Mouse (Mus musculus) intestine, embryonic 16.5 days (tissue): ENCODE results near the gene Rbpj. TPM values are rescaled to one million over a fixed set of nuclear protein-coding genes. Genes with fewer than 3 reads are reported as not detected.

Experiments
- ATAC-seq: fragments of 200-750 bp; cut with Nextera tagmentation; 2 replicates; pipeline ENCODE4 v1.8.0; 2017; ENCODE audit warnings: moderate TSS enrichment, moderate library complexity
- H3K27ac ChIP-seq: fragments of 300-500 bp; sonication (generic); 2 replicates; pipeline ENCODE4 v1.5.1; 2014; ENCODE audit warnings: mild to moderate bottlenecking, low read length
- H3K27me3 ChIP-seq: fragments of 300-500 bp; sonication (generic); replicated peaks from 2 replicates; pipeline ENCODE4 v1.6.1; 2014; ENCODE audit warnings: low read length, control low read depth, mixed read lengths; ENCODE audit not compliant: control insufficient read depth, insufficient read depth
- H3K36me3 ChIP-seq: fragments of 300-500 bp; sonication (generic); 2 replicates; pipeline ENCODE4 v1.6.1; 2014; ENCODE audit warnings: low read length, control low read depth; ENCODE audit not compliant: control insufficient read depth, insufficient read depth
- H3K4me1 ChIP-seq: fragments of 300-500 bp; sonication (generic); 2 replicates; pipeline ENCODE4 v1.6.1; 2014; ENCODE audit warnings: low read length, control low read depth, mixed read lengths; ENCODE audit not compliant: control insufficient read depth, insufficient read depth
- H3K4me2 ChIP-seq: fragments of 300-500 bp; sonication (generic); 2 replicates; pipeline ENCODE4 v1.6.1; 2014; ENCODE audit warnings: low read depth, low read length, control low read depth
- H3K4me3 ChIP-seq: fragments of 300-500 bp; sonication (generic); 2 replicates; pipeline ENCODE4 v1.5.1; 2014; ENCODE audit warnings: mild to moderate bottlenecking, low read length
- H3K9ac ChIP-seq: fragments of 300-500 bp; sonication (generic); 2 replicates; pipeline ENCODE4 v1.6.1; 2014; ENCODE audit warnings: low read depth, low read length
- H3K9me3 ChIP-seq: fragments of 300-500 bp; sonication (generic); 2 replicates; pipeline ENCODE4 v1.6.1; 2016; ENCODE audit warnings: low read length, control low read depth; ENCODE audit not compliant: control insufficient read depth
- WGBS: fragments of 180-500 bp; shearing (Covaris S2); extraction: QIAGEN DNeasy Blood & Tissue Kit; methylation state at CpG from one replicate; pipeline ENCODE4 v1.1.7; 2014; 5-methylcytosine and 5-hydroxymethylcytosine counted together
- polyA plus RNA-seq: library from polyadenylated mRNA; unstranded; fragments of >200 nt; fragmentation: Nextera tagmentation; extraction: Ambion mirVana; gene quantifications from 2 replicates; pipeline ENCODE4 v1.2.1, GENCODE M21; 2015

The Rbpj gene
- polyA plus RNA-seq, 1 experiment from 2014 or later = 19.8 TPM

GRCm38 (mm10) chr5:53678036-53678767, 212.2 kb downstream of the Rbpj start:
- H3K36me3 ChIP-seq = no peaks in the 10 kb centered on the region
- ATAC-seq = no peak
- H3K4me1 ChIP-seq = no peaks in the 10 kb centered on the region
- H3K9ac ChIP-seq = no peak overlapping the region
- no peak overlapping the region for H3K4me3 ChIP-seq
- no peaks in the 10 kb centered on the region for H3K27me3 ChIP-seq
- H3K27ac ChIP-seq = no peak overlapping the region
- H3K9me3 ChIP-seq = no peaks in the 10 kb centered on the region
- H3K4me2 ChIP-seq = no peak overlapping the region
- 55% methylated on average over 13 of the region's 13 CpGs for WGBS

GRCm38 (mm10) chr5:53679651-53680050, 213.7 kb downstream of the Rbpj start:
- Histone ChIP-seq H3K27ac (no peak overlapping the region), H3K4me3 (no peak overlapping the region), H3K9ac (no peak overlapping the region), H3K4me2 (no peak overlapping the region), H3K27me3 (no peaks in the 10 kb centered on the region), H3K4me1 (no peaks in the 10 kb centered on the region; the same call in none of the 2 replicates), H3K9me3 (no peaks in the 10 kb centered on the region), H3K36me3 (no peaks in the 10 kb centered on the region)
- 59% methylated on average over 6 of the region's 6 CpGs for WGBS
- ATAC-seq = no peak

- no peaks in the 10 kb centered on the region for H3K27me3 ChIP-seq
- peaks cover 9% of the 10 kb centered on the region for H3K4me1 ChIP-seq
- H3K4me2 ChIP-seq = no peak overlapping the region
- 45% methylated on average over 3 of the region's 3 CpGs for WGBS
- no peak for ATAC-seq
- H3K9ac ChIP-seq = no peak overlapping the region
- no peak overlapping the region for H3K27ac ChIP-seq
- H3K9me3 ChIP-seq = no peaks in the 10 kb centered on the region
- H3K4me3 ChIP-seq = no peak overlapping the region
- no peaks in the 10 kb centered on the region for H3K36me3 ChIP-seq
Observed at GRCm38 (mm10) chr5:53683916-53684315, 218.0 kb downstream of the Rbpj start.

GRCm38 (mm10) chr5:53684417-53684816, 218.5 kb downstream of the Rbpj start:
- WGBS = 62% methylated on average over 1 of the region's 1 CpGs
- H3K4me2 ChIP-seq = no peak overlapping the region
- no peaks in the 10 kb centered on the region for H3K36me3 ChIP-seq
- no peaks in the 10 kb centered on the region for H3K27me3 ChIP-seq
- H3K4me1 ChIP-seq = peaks cover 9% of the 10 kb centered on the region
- ATAC-seq = no peak
- H3K9ac ChIP-seq = no peak overlapping the region
- H3K27ac ChIP-seq = no peak overlapping the region
- no peaks in the 10 kb centered on the region for H3K9me3 ChIP-seq
- no peak overlapping the region for H3K4me3 ChIP-seq

GRCm38 (mm10) chr5:53685623-53686022, 219.7 kb downstream of the Rbpj start:
- ATAC-seq = no peak
- no peak overlapping the region for H3K4me2 ChIP-seq
- H3K9ac ChIP-seq = no peak overlapping the region
- H3K9me3 ChIP-seq = no peaks in the 10 kb centered on the region
- no peak overlapping the region for H3K4me3 ChIP-seq
- H3K27ac ChIP-seq = no peak overlapping the region
- no peaks in the 10 kb centered on the region for H3K27me3 ChIP-seq
- peaks cover 9% of the 10 kb centered on the region for H3K4me1 ChIP-seq
- H3K36me3 ChIP-seq = no peaks in the 10 kb centered on the region
- 78% methylated on average over 4 of the region's 4 CpGs for WGBS

- Histone ChIP-seq H3K9ac (no peak overlapping the region), H3K36me3 (no peaks in the 10 kb centered on the region), H3K27ac (no peak overlapping the region), H3K4me3 (no peak overlapping the region), H3K9me3 (no peaks in the 10 kb centered on the region), H3K4me2 (no peak overlapping the region), H3K4me1 (peaks cover 9% of the 10 kb centered on the region), H3K27me3 (no peaks in the 10 kb centered on the region)
- 48% methylated on average over 2 of the region's 2 CpGs for WGBS
- peak; percentile 69 for ATAC-seq
Observed at GRCm38 (mm10) chr5:53686379-53686778, 220.4 kb downstream of the Rbpj start.

- H3K4me1 ChIP-seq = peaks cover 9% of the 10 kb centered on the region
- H3K4me2 ChIP-seq = no peak overlapping the region
- WGBS = 71% methylated on average over 7 of the region's 7 CpGs
- H3K27me3 ChIP-seq = no peaks in the 10 kb centered on the region
- ATAC-seq = no peak
- no peaks in the 10 kb centered on the region for H3K9me3 ChIP-seq
- no peak overlapping the region for H3K27ac ChIP-seq
- no peaks in the 10 kb centered on the region for H3K36me3 ChIP-seq
- H3K4me3 ChIP-seq = no peak overlapping the region
- H3K9ac ChIP-seq = no peak overlapping the region
Observed at GRCm38 (mm10) chr5:53688326-53688725, 222.4 kb downstream of the Rbpj start.

GRCm38 (mm10) chr5:53691577-53691976, 225.6 kb downstream of the Rbpj start:
- no peak overlapping the region for H3K27ac ChIP-seq
- no peak for ATAC-seq
- H3K4me1 ChIP-seq = no peaks in the 10 kb centered on the region
- no peak overlapping the region for H3K4me3 ChIP-seq
- WGBS = 73% methylated on average over 3 of the region's 3 CpGs
- no peaks in the 10 kb centered on the region for H3K27me3 ChIP-seq
- no peaks in the 10 kb centered on the region for H3K9me3 ChIP-seq
- H3K4me2 ChIP-seq = no peak overlapping the region
- H3K9ac ChIP-seq = no peak overlapping the region
- no peaks in the 10 kb centered on the region for H3K36me3 ChIP-seq

GRCm38 (mm10) chr5:53692100-53692499, 226.1 kb downstream of the Rbpj start:
- WGBS = 73% methylated on average over 8 of the region's 8 CpGs
- H3K4me1 ChIP-seq = no peaks in the 10 kb centered on the region
- no peak for ATAC-seq
- no peak overlapping the region for H3K9ac ChIP-seq
- H3K4me3 ChIP-seq = no peak overlapping the region
- no peaks in the 10 kb centered on the region for H3K27me3 ChIP-seq
- H3K27ac ChIP-seq = no peak overlapping the region
- H3K4me2 ChIP-seq = no peak overlapping the region
- H3K36me3 ChIP-seq = no peaks in the 10 kb centered on the region
- no peaks in the 10 kb centered on the region for H3K9me3 ChIP-seq

GRCm38 (mm10) chr5:53692662-53693061, 226.7 kb downstream of the Rbpj start:
- Histone ChIP-seq H3K9me3 (no peaks in the 10 kb centered on the region), H3K4me1 (no peaks in the 10 kb centered on the region), H3K4me3 (no peak overlapping the region), H3K36me3 (no peaks in the 10 kb centered on the region), H3K4me2 (no peak overlapping the region), H3K9ac (no peak overlapping the region), H3K27me3 (no peaks in the 10 kb centered on the region), H3K27ac (no peak overlapping the region)
- no peak for ATAC-seq
- WGBS = 97% methylated on average over 1 of the region's 1 CpGs
